In genomic region chr6:142992099-142992498, GRCm38 (mm10) we compare ENCODE assay signal across 23 mouse cellular contexts. TPM values are rescaled to one million over a fixed set of nuclear protein-coding genes. Genes with fewer than 3 reads are reported as not detected.
DNase-seq lines count a peak whose midpoint lies in the region; ATAC-seq and TF ChIP-seq lines count a peak whose summit lies in the region.
"Had no signal": no experiment of that assay in that cellular context is flagged by ENCODE, and none has a peak within 500 bp of the region (broad histone marks: within the 10 kb centered on the region; RNA-seq: fewer than 3 reads in every experiment).

No protein-coding gene starts in this region.

- H3K27ac ChIP-seq in embryonic facial prominence, embryonic 11.5 days (replicated peaks; ENCODE audit: low read depth, low read length) = no peak overlapping the region
- H3K27ac ChIP-seq in embryonic facial prominence, embryonic 10.5 days (replicated peaks) = no peak overlapping the region
- H3K27ac ChIP-seq in hindbrain, embryonic 14.5 days = peak overlapping the region; percentile 17; the same call in 1 of the 2 replicates
- H3K27ac ChIP-seq in hindbrain, postnatal 0 days = no peak overlapping the region
- H3K27ac ChIP-seq: heart, adult 2 months; kidney, embryonic 15.5 days; limb, embryonic 12.5 days had no signal

- peak; percentile 33 for DNase-seq in embryonic facial prominence, embryonic 11.5 days (ENCODE audit: low spot score)
- no peak for DNase-seq in embryonic facial prominence, embryonic 10.5 days (ENCODE audit: low spot score)
- DNase-seq in hindbrain, embryonic 14.5 days (ENCODE audit: low spot score) = no peak
- no peak for DNase-seq in hindbrain, postnatal 0 days (ENCODE audit: low spot score)
- DNase-seq in retina, embryonic 14.5 days (ENCODE audit: low spot score) = peak; percentile 33
- DNase-seq in retina, postnatal 1 day = no peak
- DNase-seq: adrenal gland, postnatal 25 days; cerebellum, adult 9-10 months; gastrocnemius, postnatal 14 days; heart, adult 2 months; kidney, adult 11 months; kidney, postnatal 36 days; layer of hippocampus, postnatal 36 days; liver, postnatal 0 days; right cerebral cortex, adult 18-20 months; right cerebral cortex, postnatal 4 days; thymus, postnatal 14 days had no signal

- TF ChIP-seq CTCF in hindbrain, postnatal 0 days (IDR thresholded peaks at IDR 0.05; ENCODE audit: low read depth) = no peak

- no peak for ATAC-seq in embryonic facial prominence, embryonic 11.5 days (replicated peaks; ENCODE audit: insufficient number of reproducible peaks, low FRiP score, low TSS enrichment, low read depth)
- no peak for ATAC-seq in hindbrain, embryonic 14.5 days (ENCODE audit: low FRiP score)
- ATAC-seq in hindbrain, postnatal 0 days = no peak
- no peak for ATAC-seq in granulocyte monocyte progenitor cell, adult 5-6 weeks (replicated peaks; ENCODE audit: poor library complexity, severe bottlenecking)
- ATAC-seq: forebrain, embryonic 16.5 days; liver, postnatal 0 days; lung, postnatal 0 days had no signal

- no peak overlapping the region for H3K9ac ChIP-seq in embryonic facial prominence, embryonic 11.5 days (replicated peaks; ENCODE audit: low read length)
- no peak overlapping the region for H3K9ac ChIP-seq in hindbrain, embryonic 14.5 days
- no peak overlapping the region for H3K9ac ChIP-seq in hindbrain, postnatal 0 days (replicated peaks; ENCODE audit: low read length)
- H3K9ac ChIP-seq: kidney, embryonic 15.5 days; limb, embryonic 12.5 days; liver, postnatal 0 days had no signal

- no peak overlapping the region for H3K4me2 ChIP-seq in embryonic facial prominence, embryonic 11.5 days (ENCODE audit: low read depth, low read length)
- H3K4me2 ChIP-seq in hindbrain, embryonic 14.5 days (replicated peaks) = no peak overlapping the region
- H3K4me2 ChIP-seq in hindbrain, postnatal 0 days (ENCODE audit: low read depth, low read length) = no peak overlapping the region
- H3K4me2 ChIP-seq: kidney, embryonic 15.5 days; limb, embryonic 12.5 days; liver, embryonic 11.5 days had no signal

- H3K4me3 ChIP-seq in embryonic facial prominence, embryonic 11.5 days (ENCODE audit: low read depth, low read length) = no peak overlapping the region
- no peak overlapping the region for H3K4me3 ChIP-seq in embryonic facial prominence, embryonic 10.5 days
- H3K4me3 ChIP-seq in hindbrain, embryonic 14.5 days (replicated peaks; ENCODE audit: low read length) = no peak overlapping the region
- H3K4me3 ChIP-seq in hindbrain, postnatal 0 days (ENCODE audit: low read length) = no peak overlapping the region
- H3K4me3 ChIP-seq: heart, adult 2 months; kidney, embryonic 15.5 days; limb, embryonic 12.5 days had no signal

- no peaks in the 10 kb centered on the region for H3K9me3 ChIP-seq in embryonic facial prominence, embryonic 11.5 days (replicated peaks; ENCODE audit: control insufficient read depth, low read length)
- H3K9me3 ChIP-seq in embryonic facial prominence, embryonic 10.5 days = no peaks in the 10 kb centered on the region
- H3K9me3 ChIP-seq in hindbrain, embryonic 14.5 days (ENCODE audit: control insufficient read depth, low read length) = no peaks in the 10 kb centered on the region
- H3K9me3 ChIP-seq in hindbrain, postnatal 0 days (ENCODE audit: low read length) = no peaks in the 10 kb centered on the region
- H3K9me3 ChIP-seq: kidney, embryonic 15.5 days; limb, embryonic 12.5 days had no signal

- H3K4me1 ChIP-seq in embryonic facial prominence, embryonic 11.5 days (ENCODE audit: control insufficient read depth, insufficient read depth, low read length) = no peaks in the 10 kb centered on the region
- H3K4me1 ChIP-seq in embryonic facial prominence, embryonic 10.5 days = peaks cover 30% of the 10 kb centered on the region
- peaks cover 25% of the 10 kb centered on the region for H3K4me1 ChIP-seq in hindbrain, embryonic 14.5 days (replicated peaks; ENCODE audit: control insufficient read depth, insufficient read depth, low read length)
- no peaks in the 10 kb centered on the region for H3K4me1 ChIP-seq in hindbrain, postnatal 0 days (ENCODE audit: insufficient read depth, low read length)

- H3K27me3 ChIP-seq in embryonic facial prominence, embryonic 11.5 days (ENCODE audit: control insufficient read depth, insufficient read depth, low read length) = no peaks in the 10 kb centered on the region
- H3K27me3 ChIP-seq in embryonic facial prominence, embryonic 10.5 days (replicated peaks; ENCODE audit: low read depth, poor library complexity, severe bottlenecking) = peaks cover 6% of the 10 kb centered on the region
- H3K27me3 ChIP-seq in hindbrain, embryonic 14.5 days (ENCODE audit: control insufficient read depth, insufficient read depth, low read length) = no peaks in the 10 kb centered on the region
- no peaks in the 10 kb centered on the region for H3K27me3 ChIP-seq in hindbrain, postnatal 0 days (ENCODE audit: insufficient read depth, low read length)
- H3K27me3 ChIP-seq: kidney, embryonic 15.5 days; limb, embryonic 12.5 days had no signal

- 49% methylated on average over 7 of the region's 7 CpGs for WGBS in embryonic facial prominence, embryonic 11.5 days
- WGBS in embryonic facial prominence, embryonic 10.5 days = 56% methylated on average over 7 of the region's 7 CpGs
- WGBS in hindbrain, embryonic 14.5 days = 41% methylated on average over 7 of the region's 7 CpGs
- WGBS in hindbrain, postnatal 0 days = 51% methylated on average over 7 of the region's 7 CpGs

- no peaks in the 10 kb centered on the region for H3K36me3 ChIP-seq in embryonic facial prominence, embryonic 11.5 days (replicated peaks; ENCODE audit: control insufficient read depth, insufficient read depth, low read depth, low read length)
- H3K36me3 ChIP-seq in embryonic facial prominence, embryonic 10.5 days (replicated peaks) = no peaks in the 10 kb centered on the region
- H3K36me3 ChIP-seq in hindbrain, embryonic 14.5 days (replicated peaks; ENCODE audit: control insufficient read depth, insufficient read depth) = no peaks in the 10 kb centered on the region
- H3K36me3 ChIP-seq in hindbrain, postnatal 0 days (ENCODE audit: insufficient read depth, low read length) = no peaks in the 10 kb centered on the region
- H3K36me3 ChIP-seq: kidney, embryonic 15.5 days; limb, embryonic 12.5 days had no signal

RNA-seq across cellular contexts. Expression of gene St8sia1, which starts 27.8 kb away (rescaled TPM):
- polyA plus RNA-seq in embryonic facial prominence, embryonic 11.5 days (2014; fragmentation: Nextera tagmentation; extraction: Ambion mirVana) = 2.7 and 3.9 TPM in 2 replicates
- polyA plus RNA-seq in embryonic facial prominence, embryonic 10.5 days (2016; fragmentation: Nextera tagmentation; extraction: Ambion mirVana) = 1.6 and 2.4 TPM in 2 replicates
- polyA plus RNA-seq in hindbrain, embryonic 14.5 days (2014; fragmentation: Nextera tagmentation; extraction: Ambion mirVana) = 6.1 and 7.1 TPM in 2 replicates
- 14.8 and 18.0 TPM in 2 replicates for total RNA-seq in hindbrain, postnatal 0 days (2014; rRNA removed)
- polyA plus RNA-seq in hindbrain, postnatal 0 days (2015; fragmentation: Nextera tagmentation; extraction: Ambion mirVana) = 3.2 and 3.7 TPM in 2 replicates
- total RNA-seq in granulocyte monocyte progenitor cell, adult 5-6 weeks (2014; fragmentation: Nextera tagmentation) = not detected in 2 replicates
- total RNA-seq in granulocyte monocyte progenitor cell, adult 5-6 weeks (2017) = not detected in 2 replicates

Comparison
In these comparisons a context has a peak if more than half of its experiments do, and no peak if none do; other contexts are left out.
1. DNase-seq: peak in embryonic facial prominence, embryonic 11.5 days (single experiment) and retina, embryonic 14.5 days (single experiment); none in embryonic facial prominence, embryonic 10.5 days (single experiment), hindbrain, embryonic 14.5 days (single experiment), hindbrain, postnatal 0 days (single experiment) and retina, postnatal 1 day (single experiment).